Mouse (Mus musculus) hindbrain, embryonic 10.5 days (tissue): Measurements from ENCODE around the gene Xylt1. TPM values are rescaled to one million over a fixed set of nuclear protein-coding genes. Genes with fewer than 3 reads are reported as not detected.

Source experiments
- DNase-seq: peaks from one replicate; pipeline ENCODE4 v3.0.0-alpha.2; 2017; ENCODE audit warnings: low spot score
- H3K27ac ChIP-seq: fragments of 300-500 bp; sonication (generic); 2 replicates; pipeline ENCODE4 v1.5.1; 2016; ENCODE audit warnings: mild to moderate bottlenecking, moderate library complexity
- H3K27me3 ChIP-seq: fragments of 300-500 bp; sonication (generic); 2 replicates; pipeline ENCODE4 v1.6.1; 2016; ENCODE audit warnings: mild to moderate bottlenecking; ENCODE audit not compliant: poor library complexity, insufficient read depth, severe bottlenecking
- H3K36me3 ChIP-seq: fragments of 300-500 bp; sonication (generic); 2 replicates; pipeline ENCODE4 v1.6.1; 2016; ENCODE audit warnings: mild to moderate bottlenecking, moderate library complexity
- H3K4me1 ChIP-seq: fragments of 300-500 bp; sonication (generic); replicated peaks from 2 replicates; pipeline ENCODE4 v1.6.1; 2016; ENCODE audit warnings: mild to moderate bottlenecking
- H3K4me3 ChIP-seq: fragments of 300-500 bp; sonication (generic); 2 replicates; pipeline ENCODE4 v1.5.1; 2016; ENCODE audit warnings: mild to moderate bottlenecking, moderate library complexity
- H3K9me3 ChIP-seq: fragments of 300-500 bp; sonication (generic); 2 replicates; pipeline ENCODE4 v1.6.1; 2016; ENCODE audit warnings: mild to moderate bottlenecking, moderate library complexity
- WGBS: fragments of 180-500 bp; shearing (Covaris S2); methylation state at CpG from one replicate; pipeline ENCODE4 v1.1.7; 2016; 5-methylcytosine and 5-hydroxymethylcytosine counted together
- polyA plus RNA-seq: library from polyadenylated mRNA; unstranded; fragments of >200 nt; fragmentation: Nextera tagmentation; extraction: Ambion mirVana; gene quantifications from 2 replicates; pipeline ENCODE4 v1.2.1, GENCODE M21; 2016

Xylt1 gene
- polyA plus RNA-seq = 0.92 and 1.4 TPM in 2 replicates

DNA sequence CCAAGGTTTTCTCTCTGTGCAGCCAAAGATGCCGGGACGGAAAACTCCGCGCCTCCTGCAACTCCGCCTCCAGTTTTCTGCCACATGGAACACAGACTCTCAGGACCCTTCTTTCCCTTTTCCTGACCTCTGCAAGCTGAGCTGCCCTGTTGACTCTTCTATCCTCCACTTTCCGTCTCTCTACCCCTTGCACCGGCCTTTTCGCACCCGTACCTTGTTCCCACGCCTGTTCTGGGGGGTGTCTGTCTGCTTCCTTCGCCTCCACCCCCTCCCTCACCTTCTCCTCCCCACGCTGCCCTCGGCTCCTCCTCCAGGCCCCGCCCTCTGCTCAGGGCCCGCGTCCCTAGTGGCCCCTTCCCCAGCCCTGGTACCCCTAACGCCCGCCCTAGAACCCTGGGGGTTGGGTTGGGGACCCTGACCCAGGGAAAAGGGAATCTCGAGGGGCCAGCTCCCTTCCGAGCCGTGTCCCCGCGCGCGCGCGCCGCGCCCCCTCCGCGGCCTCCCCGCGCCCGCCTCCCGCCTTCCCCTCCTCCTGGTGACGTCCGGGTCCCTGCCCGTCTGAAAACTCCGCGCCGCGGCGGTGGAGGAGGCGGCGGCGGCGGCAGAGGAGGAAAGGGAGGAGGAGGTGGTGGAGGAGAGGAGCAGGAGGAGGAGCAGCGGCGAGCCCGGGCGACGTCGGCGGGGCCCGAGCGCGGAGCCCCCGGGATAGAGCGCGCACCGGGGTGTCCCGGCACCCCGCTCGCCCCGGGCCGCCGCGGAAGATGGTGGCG lies at the start of gene Xylt1:
Gene Xylt1 (plus strand): TSS at position 562 of the 770 bp plus-strand sequence.
- Histone ChIP-seq H3K4me3 (peak within 1 kb of the TSS; percentile 85), H3K36me3 (no peaks in the 10 kb centered on the region), H3K27ac (peak within 1 kb of the TSS; percentile 92), H3K27me3 (peaks cover 24% of the 10 kb centered on the region), H3K4me1 (peaks cover 46% of the 10 kb centered on the region), H3K9me3 (no peaks in the 10 kb centered on the region)
- DNase-seq = peak; percentile 85
- under 1% methylated on average over 69 of the region's 69 CpGs for WGBS

- no peak overlapping the region for H3K27ac ChIP-seq
- H3K27me3 ChIP-seq = no peaks in the 10 kb centered on the region
- WGBS = 79% methylated on average over 5 of the region's 5 CpGs
- no peaks in the 10 kb centered on the region for H3K9me3 ChIP-seq
- no peaks in the 10 kb centered on the region for H3K36me3 ChIP-seq
- DNase-seq = no peak
- no peaks in the 10 kb centered on the region for H3K4me1 ChIP-seq
- H3K4me3 ChIP-seq = no peak overlapping the region
Observed at GRCm38 (mm10) chr7:117333936-117334335, 46.8 kb upstream of the Xylt1 start.

DNA sequence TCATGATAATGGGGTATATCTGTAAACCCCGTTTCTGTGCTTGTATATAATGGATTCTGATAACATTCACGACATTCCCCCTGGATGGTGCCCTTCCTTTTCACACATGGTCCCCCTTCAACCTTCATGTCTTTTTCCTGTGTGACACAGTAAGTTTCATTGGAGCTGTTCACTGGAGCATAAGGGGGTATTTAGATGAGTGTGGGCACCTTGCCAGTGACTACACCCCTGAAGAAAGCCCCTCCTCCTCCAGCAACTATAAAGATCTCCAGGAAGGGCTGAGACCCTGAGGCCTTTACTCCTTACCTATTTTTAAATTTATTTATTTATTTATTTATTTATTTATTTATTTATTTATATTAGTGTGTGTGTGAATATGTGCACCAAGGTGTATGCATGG lies 24.5 kb upstream of the Xylt1 start:
- no peak for DNase-seq
- H3K9me3 ChIP-seq = no peaks in the 10 kb centered on the region
- no peaks in the 10 kb centered on the region for H3K4me1 ChIP-seq
- no peak overlapping the region for H3K4me3 ChIP-seq
- H3K36me3 ChIP-seq = no peaks in the 10 kb centered on the region
- no peaks in the 10 kb centered on the region for H3K27me3 ChIP-seq
- 90% methylated on average over 2 of the region's 2 CpGs for WGBS
- no peak overlapping the region for H3K27ac ChIP-seq

- Histone ChIP-seq H3K9me3 (no peaks in the 10 kb centered on the region), H3K4me3 (no peak overlapping the region), H3K27me3 (no peaks in the 10 kb centered on the region), H3K36me3 (no peaks in the 10 kb centered on the region), H3K4me1 (no peaks in the 10 kb centered on the region), H3K27ac (no peak overlapping the region)
- DNase-seq = no peak
- 91% methylated on average over 6 of the region's 6 CpGs for WGBS
Observed at GRCm38 (mm10) chr7:117357425-117358194, 23.2 kb upstream of the Xylt1 start.

DNA sequence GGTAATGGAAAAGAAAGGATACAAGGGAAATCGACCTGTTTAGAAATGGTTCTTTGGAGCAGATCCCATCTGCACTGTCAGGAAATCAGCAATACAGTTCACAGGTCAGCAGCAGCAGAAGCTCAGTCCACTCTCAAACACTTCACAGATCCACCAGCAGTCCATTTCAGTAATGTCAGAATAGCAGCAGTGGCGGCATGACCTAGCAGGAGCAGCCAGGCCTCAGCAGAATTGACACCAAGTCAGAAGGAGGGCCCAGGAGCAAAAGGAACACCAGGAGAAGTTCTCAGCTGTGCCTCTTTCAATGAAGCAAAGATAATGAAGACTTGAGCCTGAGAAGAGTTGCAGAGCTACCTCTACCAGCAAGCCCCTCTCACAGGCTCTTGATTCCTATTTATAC lies 19.5 kb upstream of the Xylt1 start:
- 91% methylated on average over 2 of the region's 2 CpGs for WGBS
- no peak overlapping the region for H3K27ac ChIP-seq
- no peaks in the 10 kb centered on the region for H3K27me3 ChIP-seq
- no peak overlapping the region for H3K4me3 ChIP-seq
- no peak for DNase-seq
- no peaks in the 10 kb centered on the region for H3K4me1 ChIP-seq
- H3K9me3 ChIP-seq = no peaks in the 10 kb centered on the region
- no peaks in the 10 kb centered on the region for H3K36me3 ChIP-seq

DNA sequence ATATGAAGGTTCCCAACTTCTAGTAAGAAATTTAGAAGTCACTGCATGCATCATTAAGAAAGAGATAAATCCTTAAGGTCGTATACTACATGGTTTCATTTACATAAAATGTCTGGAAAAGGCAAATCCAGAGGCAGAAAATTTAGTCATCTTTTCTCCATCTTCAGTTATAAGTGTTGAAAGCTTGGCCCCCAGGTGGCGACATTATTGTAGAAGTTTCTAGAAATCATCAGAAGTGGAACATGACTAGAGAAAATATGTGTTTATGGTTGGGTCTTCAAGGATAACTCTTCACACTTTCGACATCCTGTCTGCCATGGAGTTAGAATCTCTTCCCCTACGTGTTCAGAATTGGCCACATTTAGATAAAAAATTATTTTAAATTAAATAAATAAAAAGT lies 18.3 kb upstream of the Xylt1 start:
- Histone ChIP-seq H3K4me3 (no peak overlapping the region), H3K9me3 (no peaks in the 10 kb centered on the region), H3K36me3 (no peaks in the 10 kb centered on the region), H3K4me1 (no peaks in the 10 kb centered on the region), H3K27ac (no peak overlapping the region), H3K27me3 (no peaks in the 10 kb centered on the region)
- WGBS = 92% methylated on average over 4 of the region's 4 CpGs
- no peak for DNase-seq

- no peaks in the 10 kb centered on the region for H3K36me3 ChIP-seq
- H3K9me3 ChIP-seq = no peaks in the 10 kb centered on the region
- DNase-seq = no peak
- no peaks in the 10 kb centered on the region for H3K27me3 ChIP-seq
- WGBS = 82% methylated on average over 6 of the region's 6 CpGs
- H3K4me1 ChIP-seq = no peaks in the 10 kb centered on the region
- no peak overlapping the region for H3K4me3 ChIP-seq
- H3K27ac ChIP-seq = no peak overlapping the region
Observed at GRCm38 (mm10) chr7:117368647-117369289, 12.0 kb upstream of the Xylt1 start.

DNA sequence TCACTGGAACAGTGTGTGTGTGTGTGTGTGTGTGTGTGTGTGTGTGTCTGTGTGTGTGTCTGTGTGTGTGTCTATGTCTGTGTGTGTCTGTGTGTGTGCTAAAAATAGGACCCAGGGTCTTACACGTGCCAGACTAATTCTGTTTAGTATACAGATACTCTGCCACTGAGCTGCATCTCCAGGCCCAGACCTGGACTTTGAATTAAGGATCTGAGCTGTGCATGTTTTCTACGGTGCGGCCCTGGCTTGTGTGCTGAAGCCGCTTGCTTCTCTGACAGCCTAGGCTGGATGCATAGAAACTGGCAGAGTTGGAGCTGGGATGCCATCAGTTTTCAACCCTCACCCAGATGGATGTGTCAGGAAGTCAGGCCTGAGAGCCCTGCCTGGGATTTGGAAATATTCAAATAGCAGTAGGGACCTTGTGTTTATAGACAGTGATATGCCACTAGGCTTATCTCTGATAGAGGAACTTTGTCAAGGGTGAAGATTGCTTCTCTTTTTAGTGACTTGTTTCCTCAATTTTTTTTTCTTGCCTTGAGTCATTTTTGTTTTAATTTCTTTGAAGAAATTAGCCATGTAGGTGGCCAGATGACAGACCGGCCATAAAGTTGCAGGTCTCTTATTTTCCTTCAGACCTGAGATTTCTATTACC lies 11.4 kb upstream of the Xylt1 start:
- Histone ChIP-seq H3K9me3 (no peaks in the 10 kb centered on the region), H3K27me3 (no peaks in the 10 kb centered on the region), H3K36me3 (no peaks in the 10 kb centered on the region), H3K4me1 (no peaks in the 10 kb centered on the region), H3K27ac (no peak overlapping the region), H3K4me3 (no peak overlapping the region)
- 87% methylated on average over 5 of the region's 5 CpGs for WGBS
- no peak for DNase-seq

GRCm38 (mm10) chr7:117375886-117376309 lies 4.9 kb upstream of the Xylt1 start:
- 41% methylated on average over 9 of the region's 9 CpGs for WGBS
- peak; percentile 57 for DNase-seq
- peaks cover 15% of the 10 kb centered on the region; the same call in 1 of the 2 replicates for H3K4me1 ChIP-seq
- no peaks in the 10 kb centered on the region for H3K36me3 ChIP-seq
- H3K9me3 ChIP-seq = no peaks in the 10 kb centered on the region
- no peak overlapping the region for H3K27ac ChIP-seq
- H3K4me3 ChIP-seq = no peak overlapping the region
- peaks cover 24% of the 10 kb centered on the region for H3K27me3 ChIP-seq

GRCm38 (mm10) chr7:117377138-117377537 lies 3.6 kb upstream of the Xylt1 start:
- Histone ChIP-seq H3K27me3 (peaks cover 24% of the 10 kb centered on the region), H3K27ac (no peak overlapping the region), H3K36me3 (no peaks in the 10 kb centered on the region), H3K4me3 (no peak overlapping the region), H3K9me3 (no peaks in the 10 kb centered on the region), H3K4me1 (peaks cover 27% of the 10 kb centered on the region)
- 86% methylated on average over 3 of the region's 3 CpGs for WGBS
- no peak for DNase-seq

DNA sequence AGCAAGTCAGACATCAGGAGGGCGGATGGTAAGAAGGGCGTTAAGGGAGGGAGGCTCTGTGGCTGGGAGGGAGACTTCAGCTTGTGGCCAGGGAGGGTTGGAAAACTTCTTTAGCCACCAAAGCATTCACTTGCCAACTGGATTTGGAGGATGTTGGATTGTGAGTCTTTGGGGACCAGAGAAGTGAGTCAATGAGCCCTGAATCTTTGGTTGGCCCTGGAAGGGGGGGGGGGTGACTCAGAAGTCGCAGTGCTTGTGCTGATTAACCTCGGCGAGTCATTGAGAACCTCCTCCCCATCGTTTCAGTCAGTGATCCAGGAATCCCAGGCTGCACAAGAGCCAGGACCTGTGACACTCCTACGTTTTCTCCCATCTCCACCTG lies 752 bp upstream of the Xylt1 start:
- peaks cover 46% of the 10 kb centered on the region for H3K4me1 ChIP-seq
- no peaks in the 10 kb centered on the region for H3K36me3 ChIP-seq
- peak overlapping the region; percentile 85 for H3K4me3 ChIP-seq
- peaks cover 24% of the 10 kb centered on the region for H3K27me3 ChIP-seq
- DNase-seq = no peak
- H3K9me3 ChIP-seq = no peaks in the 10 kb centered on the region
- peak overlapping the region; percentile 92 for H3K27ac ChIP-seq
- WGBS = 4% methylated on average over 7 of the region's 7 CpGs

- WGBS = under 1% methylated on average over 64 of the region's 64 CpGs
- H3K9me3 ChIP-seq = no peaks in the 10 kb centered on the region
- peak overlapping the region; percentile 85 for H3K4me3 ChIP-seq
- H3K36me3 ChIP-seq = no peaks in the 10 kb centered on the region
- peaks cover 46% of the 10 kb centered on the region for H3K4me1 ChIP-seq
- peak; percentile 75 for DNase-seq
- H3K27ac ChIP-seq = peak overlapping the region; percentile 92
- H3K27me3 ChIP-seq = peaks cover 24% of the 10 kb centered on the region
Observed at GRCm38 (mm10) chr7:117381188-117381981, 606 bp downstream of the Xylt1 start.
